Mouse (Mus musculus) cerebellum, adult (tissue): ENCODE data around the gene Ankrd63.

Experiments used
- ATAC-seq: cut with Nextera tagmentation; 2 replicates; pipeline ENCODE4 v1.9.2; 2017; ENCODE audit warnings: mild to moderate bottlenecking, moderate library complexity, mixed read lengths; ENCODE audit not compliant: insufficient number of reproducible peaks, low FRiP score, low TSS enrichment

Gene Ankrd63

DNA sequence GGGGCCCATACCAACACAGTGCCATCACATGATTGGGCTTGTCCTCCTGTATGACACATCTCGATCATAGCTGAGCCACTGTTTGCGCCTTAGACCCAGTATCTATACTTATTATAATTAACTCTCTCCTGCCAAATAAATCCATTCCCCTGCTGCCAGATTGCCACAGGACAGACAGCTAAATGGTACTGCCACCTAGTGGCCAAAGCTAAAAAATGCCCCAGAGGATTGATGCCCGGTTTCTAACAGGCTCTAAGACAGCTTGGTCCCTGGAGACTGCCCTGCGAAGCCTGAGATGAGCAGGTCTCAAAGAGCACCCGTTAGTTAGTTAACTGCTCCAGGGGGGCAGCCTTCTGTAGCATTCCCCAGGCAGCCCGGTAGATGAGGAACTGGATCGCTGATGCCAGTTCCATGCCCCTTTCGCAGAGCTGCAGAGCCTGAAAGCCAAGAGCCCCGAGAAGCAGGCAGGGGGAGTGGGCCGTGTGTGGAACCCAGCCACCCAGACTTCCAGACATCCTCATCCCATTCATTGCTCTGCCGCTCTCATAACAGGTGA is 8.0 kb downstream of the Ankrd63 start:
- 0 out of 2 replicates have a peak, but pooled peaks have one; percentile 16 for ATAC-seq

GRCm38 (mm10) chr2:118693370-118693966 is 10.3 kb downstream of the Ankrd63 start:
- no peak for ATAC-seq

- ATAC-seq: no peak
Measured at GRCm38 (mm10) chr2:118689875-118690274, 13.9 kb downstream of the Ankrd63 start.

DNA sequence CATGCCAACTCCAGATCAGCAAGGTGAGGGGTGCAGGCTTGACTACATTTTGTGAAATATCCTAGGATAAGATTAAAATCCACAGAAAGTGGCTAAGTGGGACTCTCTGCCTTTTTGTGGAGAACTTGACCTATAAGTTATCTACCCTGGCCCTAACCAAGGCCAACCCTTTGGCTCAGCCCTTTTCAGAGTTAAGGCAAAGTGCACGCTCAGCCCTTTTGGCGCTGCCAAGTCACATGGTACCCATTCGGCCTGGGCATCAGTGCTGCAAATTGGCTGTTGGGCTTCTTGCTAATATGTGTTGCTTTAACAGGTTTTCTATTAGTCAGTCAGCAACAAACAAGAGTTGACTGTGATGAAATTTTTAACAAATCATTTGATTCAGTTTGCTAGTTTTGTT is 16.0 kb downstream of the Ankrd63 start:
- no peak for ATAC-seq

GRCm38 (mm10) chr2:118686693-118687092 is 17.1 kb downstream of the Ankrd63 start:
- ATAC-seq: no peak

GRCm38 (mm10) chr2:118685088-118685487 is 18.7 kb downstream of the Ankrd63 start:
- no peak for ATAC-seq

- no peak for ATAC-seq
Measured at GRCm38 (mm10) chr2:118682544-118683260, 21.1 kb downstream of the Ankrd63 start.

GRCm38 (mm10) chr2:118680926-118681325 is 22.8 kb downstream of the Ankrd63 start:
- ATAC-seq: no peak

- no peak for ATAC-seq
Measured at GRCm38 (mm10) chr2:118679577-118679976, 24.2 kb downstream of the Ankrd63 start.

GRCm38 (mm10) chr2:118677817-118678216 is 25.9 kb downstream of the Ankrd63 start:
- ATAC-seq: peak; percentile 66; the same call in 1 of the 2 replicates

DNA sequence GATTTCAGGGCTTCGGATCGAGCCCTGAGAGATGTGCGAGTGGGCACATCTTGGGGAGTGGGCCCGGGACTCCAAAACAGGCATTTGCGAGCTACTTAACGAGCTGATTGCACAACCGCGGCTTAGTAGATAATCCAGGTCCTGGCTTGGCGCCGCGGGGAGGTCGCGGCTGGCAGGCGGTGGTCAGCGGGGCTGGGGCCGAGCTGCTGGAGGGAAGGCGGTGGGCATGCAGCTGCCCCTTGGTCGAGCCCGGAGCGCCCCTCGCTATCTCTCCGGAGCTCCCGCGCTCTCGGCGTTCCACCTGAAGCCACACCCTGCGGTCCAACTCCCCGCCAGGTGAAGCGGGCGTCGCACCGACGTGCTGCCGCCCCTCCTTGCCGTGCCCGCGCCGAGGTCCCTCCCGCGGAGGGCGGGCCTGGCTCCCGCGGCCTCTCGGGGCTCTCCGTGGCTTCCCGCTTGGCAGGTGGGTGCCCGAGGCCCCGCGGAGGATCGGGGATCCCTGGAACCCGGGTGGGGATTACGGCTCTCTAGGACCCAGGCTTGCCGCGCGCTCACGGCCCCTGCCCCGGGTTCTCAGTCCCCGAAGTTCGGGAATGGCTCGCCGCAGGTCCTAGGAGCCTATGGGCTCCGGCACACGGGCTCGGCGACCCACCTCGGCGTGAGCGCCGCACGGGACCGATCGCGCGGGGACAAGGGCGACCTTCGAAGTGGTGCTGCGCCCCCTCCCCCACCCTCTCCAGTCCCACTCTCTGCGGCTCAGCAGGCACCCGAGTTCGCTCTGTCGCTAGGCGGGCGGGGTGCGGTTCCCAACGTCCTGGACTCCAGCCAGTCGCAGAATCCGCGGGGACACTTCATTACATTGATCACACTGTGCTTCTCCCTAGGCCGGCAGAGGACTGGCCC is 26.7 kb downstream of the Ankrd63 start:
- no peak; the same call in 1 of the 2 replicates for ATAC-seq

DNA sequence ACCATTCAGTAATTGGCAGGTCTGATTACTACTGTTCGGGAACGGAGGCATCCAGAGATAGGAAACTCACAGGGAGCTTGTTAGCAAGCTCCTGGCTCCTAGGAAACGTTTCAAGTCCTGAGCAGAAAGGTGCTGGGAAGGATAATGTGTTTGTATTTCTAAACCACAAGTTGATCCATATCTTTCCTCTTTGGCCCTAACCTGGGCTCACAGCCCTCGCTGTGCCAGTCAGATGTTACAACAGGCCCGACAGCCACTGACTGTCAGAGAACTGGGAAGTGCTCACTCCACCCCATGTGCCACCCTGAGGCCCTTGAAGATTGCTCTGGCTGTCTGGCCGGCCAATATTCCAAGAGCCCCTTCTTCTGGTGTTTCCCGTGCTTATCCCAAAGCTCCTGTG is 29.3 kb downstream of the Ankrd63 start:
- no peak for ATAC-seq

DNA sequence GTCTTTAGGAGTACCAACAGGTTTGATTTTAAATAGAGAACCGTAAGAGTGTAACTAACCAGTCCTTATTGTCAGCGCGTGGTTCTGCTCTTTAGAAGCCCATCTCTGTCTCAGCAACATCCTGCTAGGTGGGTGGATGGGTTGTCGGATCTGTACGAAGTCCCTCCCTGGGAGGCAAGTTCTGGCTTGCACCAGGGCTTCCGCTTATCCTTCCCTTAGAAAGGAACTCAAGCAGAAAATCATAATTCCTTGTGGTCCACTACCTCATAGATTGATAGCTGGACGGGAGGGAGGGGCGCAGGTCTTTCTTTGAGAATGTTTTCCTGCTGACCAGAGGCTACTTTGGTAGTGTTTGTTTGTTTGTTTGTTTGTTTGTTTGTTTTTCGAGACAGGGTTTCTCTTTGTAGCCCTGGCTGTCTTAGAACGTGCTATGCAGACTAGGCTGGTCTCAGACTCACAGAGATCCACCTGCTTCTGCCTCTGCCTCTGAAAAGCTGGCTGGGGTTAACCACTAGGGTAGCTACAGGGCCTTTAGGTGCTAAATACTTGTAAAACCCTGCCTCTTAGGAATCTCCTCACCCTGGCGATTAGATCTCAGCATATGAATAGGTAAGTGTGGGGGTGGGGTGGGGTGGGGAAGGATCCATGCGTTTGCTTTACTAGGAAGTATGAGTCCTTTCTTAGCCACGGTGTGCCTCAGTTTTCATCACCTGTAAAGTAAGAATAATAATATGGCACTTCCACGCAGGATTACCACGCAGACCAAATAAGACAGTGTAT is 29.9 kb downstream of the Ankrd63 start:
- no peak for ATAC-seq

GRCm38 (mm10) chr2:118671728-118672127 is 32.0 kb downstream of the Ankrd63 start:
- ATAC-seq: no peak

DNA sequence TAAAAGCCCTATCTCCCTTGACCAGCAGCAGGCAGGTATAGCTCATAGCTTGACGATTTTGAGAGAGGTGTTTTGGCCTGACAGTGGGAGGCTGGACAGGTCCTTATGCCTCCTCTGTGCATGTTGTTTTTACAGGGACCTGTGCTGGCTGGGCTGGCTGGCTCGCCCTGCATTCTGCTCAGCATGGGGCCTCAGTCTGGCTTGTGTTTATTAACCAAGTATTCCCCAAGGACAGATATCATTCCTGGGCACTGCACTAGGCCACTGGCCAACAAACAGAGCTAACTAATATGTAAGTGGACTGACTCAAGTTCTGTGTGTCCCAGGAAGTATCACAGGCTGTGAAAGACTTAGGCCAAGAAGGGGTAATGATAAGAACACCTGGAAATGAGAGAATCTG is 34.0 kb downstream of the Ankrd63 start:
- ATAC-seq: no peak

DNA sequence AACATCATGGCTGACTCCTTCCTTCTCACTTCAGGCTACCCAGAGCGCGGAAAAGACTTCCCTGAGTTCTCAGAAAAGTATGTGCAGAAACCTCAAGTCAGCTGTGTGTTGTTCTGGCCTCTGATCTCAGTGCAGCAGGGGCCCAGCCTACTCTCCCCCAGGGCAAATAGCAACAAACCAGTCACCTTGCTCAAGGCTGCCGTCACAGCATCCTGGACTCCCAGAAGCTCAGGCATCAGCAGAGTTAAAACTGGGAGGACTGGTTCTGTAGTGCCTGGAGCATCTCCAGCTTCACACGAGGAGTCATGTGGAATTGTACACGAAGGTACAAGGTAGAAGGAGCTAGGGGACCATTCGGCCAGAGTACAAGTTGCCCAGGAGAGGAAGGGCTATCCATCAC is 34.5 kb downstream of the Ankrd63 start:
- ATAC-seq: no peak

- ATAC-seq: no peak
Measured at GRCm38 (mm10) chr2:118667181-118667580, 36.6 kb downstream of the Ankrd63 start.

- no peak for ATAC-seq
Measured at GRCm38 (mm10) chr2:118665616-118666015, 38.1 kb downstream of the Ankrd63 start.

DNA sequence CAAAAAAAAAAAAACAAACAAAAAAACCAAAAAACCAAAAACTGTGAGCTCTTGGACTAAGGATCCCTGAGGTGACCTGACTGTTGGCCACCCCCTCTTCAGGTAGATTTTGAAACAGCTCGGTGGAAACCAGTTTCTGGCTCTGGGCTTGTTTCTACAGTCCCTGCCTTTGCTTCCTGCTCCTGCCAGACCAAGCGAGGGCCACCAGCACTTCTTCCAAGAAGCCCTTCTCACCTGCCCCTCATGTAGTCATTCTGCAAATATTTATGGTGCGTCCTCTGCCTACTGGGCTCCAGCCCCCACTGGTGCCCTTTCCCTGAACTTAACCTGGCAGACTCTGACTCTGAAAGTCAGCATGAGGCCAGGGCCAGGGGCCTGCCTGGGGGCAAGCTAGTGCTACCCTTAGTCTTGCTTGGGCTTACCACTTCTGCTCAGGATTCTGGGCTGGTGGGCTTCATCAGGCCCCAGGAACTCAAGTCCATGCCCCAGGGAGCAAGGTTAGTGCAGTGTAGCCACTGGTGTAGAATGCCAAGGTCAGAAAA is 38.7 kb downstream of the Ankrd63 start:
- no peak for ATAC-seq
